Mouse (Mus musculus): ENCODE results near the gene Ifnl2.
"Not testable (repeated sequence)": the region's sequence is repeated elsewhere in the genome, so short reads cannot be mapped to it uniquely, and the experiment has no call there.

The Ifnl2 gene

DNA sequence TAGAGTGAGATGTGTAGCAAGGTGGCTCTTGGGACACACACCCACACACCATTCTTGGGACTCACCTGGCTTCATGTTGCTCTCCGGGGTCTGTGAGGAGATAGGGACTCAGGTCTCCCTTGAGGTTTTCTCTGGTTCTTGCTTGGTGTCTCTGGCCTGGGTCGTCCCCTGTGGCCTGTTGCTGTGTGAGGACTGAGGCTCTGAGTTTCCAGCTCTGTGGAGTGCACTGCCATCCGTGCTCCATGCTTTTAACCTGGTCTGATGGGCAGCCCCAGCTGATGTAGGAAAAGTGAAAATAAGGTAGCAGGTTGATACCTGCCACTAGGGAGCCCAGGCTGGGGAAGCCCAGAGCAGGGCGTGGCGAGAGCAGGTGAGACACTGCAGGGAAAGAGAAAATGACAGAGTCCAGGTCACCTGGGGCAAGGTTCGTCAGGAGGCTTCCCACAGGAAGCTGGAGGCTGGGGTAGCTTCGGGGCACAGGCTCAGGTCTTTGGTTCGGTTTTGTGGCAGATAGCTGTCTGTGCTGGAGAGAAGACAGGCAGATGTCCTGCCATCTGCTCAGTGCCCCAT is at the start of gene Ifnl2:
Gene Ifnl2, minus strand, starts transcription at position 51 of the 570 bp plus-strand sequence.
- ATAC-seq (ENCODE audit: insufficient number of reproducible peaks, low FRiP score, low TSS enrichment) = not testable (repeated sequence)

DNA sequence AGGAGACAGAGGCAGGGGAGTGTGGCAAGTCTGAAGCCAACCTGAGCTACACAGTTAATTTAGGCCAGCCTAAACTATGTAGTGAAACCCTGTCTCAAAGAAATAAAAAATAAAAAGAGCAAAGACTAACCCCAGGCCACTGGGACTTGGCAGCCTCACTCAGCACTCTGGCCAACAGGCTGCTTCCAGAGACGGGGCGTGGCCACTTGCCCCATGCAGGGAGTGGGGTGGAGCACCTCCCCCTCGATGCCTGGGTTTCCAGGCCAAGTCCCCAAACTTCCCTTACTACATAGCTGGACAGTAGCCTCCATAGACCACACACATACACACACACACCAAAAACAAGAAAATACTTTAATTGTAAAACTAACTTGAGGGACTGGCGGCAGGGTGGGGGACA is 48.2 kb upstream of the Ifnl2 start:
- no peak for ATAC-seq (ENCODE audit: insufficient number of reproducible peaks, low FRiP score, low TSS enrichment)

- no peak for ATAC-seq (ENCODE audit: insufficient number of reproducible peaks, low FRiP score, low TSS enrichment)
These were observed 47.5 kb upstream of the Ifnl2 start for GRCm38 (mm10) chr7:28557708-28558107.

GRCm38 (mm10) chr7:28557069-28557468 is 46.8 kb upstream of the Ifnl2 start:
- ATAC-seq (ENCODE audit: insufficient number of reproducible peaks, low FRiP score, low TSS enrichment) = no peak

DNA sequence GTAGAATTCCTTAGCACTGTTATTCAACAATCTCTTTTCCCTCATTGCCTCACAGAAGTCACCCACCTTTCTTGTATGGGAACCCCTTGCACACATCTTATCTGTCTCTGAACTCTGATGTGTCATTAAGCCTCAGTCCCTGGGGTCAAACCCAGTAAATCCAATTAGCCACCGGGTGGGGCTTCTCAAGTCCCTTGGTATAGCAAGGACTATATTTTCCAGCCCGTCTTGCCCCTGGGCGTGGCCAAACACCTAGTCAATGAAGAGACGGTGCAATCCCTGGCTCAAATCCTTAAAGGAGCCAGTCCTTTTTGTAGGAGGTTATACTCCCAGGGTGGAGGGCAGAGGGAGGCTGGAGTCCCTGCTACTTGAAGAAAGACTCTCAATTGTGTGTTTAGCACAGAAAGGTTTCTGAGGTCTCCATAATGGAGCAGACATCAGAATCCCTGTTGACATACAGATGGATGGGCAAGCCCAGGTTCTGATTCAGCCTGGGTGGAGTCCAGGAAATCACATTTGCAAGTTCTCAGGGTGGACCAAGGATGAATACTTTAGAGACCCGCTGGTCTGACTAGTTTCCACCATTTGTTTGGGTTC is 45.8 kb upstream of the Ifnl2 start:
- ATAC-seq (ENCODE audit: insufficient number of reproducible peaks, low FRiP score, low TSS enrichment) = no peak

DNA sequence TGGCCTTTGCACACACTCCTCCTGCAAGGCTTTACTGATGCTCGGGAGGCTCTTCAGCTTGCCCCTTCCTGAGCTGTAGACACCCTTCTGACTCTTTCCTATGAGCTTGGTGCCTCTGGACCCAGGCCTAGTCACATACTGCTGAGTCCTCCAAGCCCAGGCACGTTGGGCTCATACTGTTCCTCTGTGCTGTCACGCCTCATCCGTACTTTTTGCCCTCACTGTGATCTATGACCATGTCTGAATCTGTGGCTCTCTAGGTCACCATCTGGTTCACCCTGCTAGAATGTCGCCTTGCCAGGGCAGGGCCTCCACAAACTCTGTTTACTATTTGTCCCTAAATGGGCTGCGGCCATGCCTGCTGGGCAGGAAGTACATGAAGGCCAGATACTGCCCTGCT is 42.8 kb upstream of the Ifnl2 start:
- no peak for ATAC-seq (ENCODE audit: insufficient number of reproducible peaks, low FRiP score, low TSS enrichment)

DNA sequence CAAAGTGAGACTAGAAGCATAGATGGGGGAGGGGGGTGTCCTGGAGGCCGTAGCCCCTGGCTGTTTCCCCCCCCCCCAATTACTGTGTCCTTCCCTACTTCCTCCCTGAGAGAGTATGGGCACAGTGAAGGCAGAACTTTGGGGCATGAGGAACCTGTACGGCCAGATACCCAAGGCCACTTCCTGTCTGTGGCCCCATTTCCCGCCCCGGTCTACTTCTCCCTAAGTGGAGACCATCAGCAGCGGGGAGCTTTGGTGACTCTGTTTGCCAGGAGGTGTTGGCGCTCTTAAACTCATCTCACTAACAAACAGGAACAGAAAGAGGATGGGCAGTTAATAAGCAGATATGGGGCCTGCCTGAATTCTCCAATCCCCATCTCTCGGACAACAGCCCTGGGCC is 37.4 kb upstream of the Ifnl2 start:
- ATAC-seq (ENCODE audit: insufficient number of reproducible peaks, low FRiP score, low TSS enrichment) = no peak

- ATAC-seq (ENCODE audit: insufficient number of reproducible peaks, low FRiP score, low TSS enrichment) = no peak
These were observed 36.9 kb upstream of the Ifnl2 start, which contains the start of gene Nccrp1 for GRCm38 (mm10) chr7:28547154-28547553. Gene Nccrp1 (minus strand): TSS chr7:28547254.

DNA sequence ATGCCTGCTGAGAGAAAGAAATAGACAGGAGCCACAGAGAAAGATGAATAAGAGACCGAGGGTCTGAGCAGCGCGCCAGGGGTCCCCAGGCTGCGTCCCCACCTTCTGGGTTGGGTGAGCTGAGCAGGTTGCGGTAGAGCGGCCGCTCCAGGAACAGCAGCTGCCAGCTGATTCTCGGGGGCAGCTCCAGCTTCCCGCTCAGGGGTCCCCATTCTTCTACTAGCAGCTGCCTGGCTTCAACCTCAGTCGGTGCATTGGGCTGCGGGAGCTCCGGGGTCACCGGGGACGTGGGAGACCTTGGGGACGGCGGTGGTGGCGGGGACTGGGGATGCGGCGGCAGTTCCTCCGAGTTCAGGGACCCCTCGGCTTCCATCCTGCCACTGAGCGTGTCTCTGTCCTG is 36.4 kb upstream of the Ifnl2 start:
- ATAC-seq (ENCODE audit: insufficient number of reproducible peaks, low FRiP score, low TSS enrichment) = no peak

GRCm38 (mm10) chr7:28545891-28546210 is 35.6 kb upstream of the Ifnl2 start:
- no peak for ATAC-seq (ENCODE audit: insufficient number of reproducible peaks, low FRiP score, low TSS enrichment)

DNA sequence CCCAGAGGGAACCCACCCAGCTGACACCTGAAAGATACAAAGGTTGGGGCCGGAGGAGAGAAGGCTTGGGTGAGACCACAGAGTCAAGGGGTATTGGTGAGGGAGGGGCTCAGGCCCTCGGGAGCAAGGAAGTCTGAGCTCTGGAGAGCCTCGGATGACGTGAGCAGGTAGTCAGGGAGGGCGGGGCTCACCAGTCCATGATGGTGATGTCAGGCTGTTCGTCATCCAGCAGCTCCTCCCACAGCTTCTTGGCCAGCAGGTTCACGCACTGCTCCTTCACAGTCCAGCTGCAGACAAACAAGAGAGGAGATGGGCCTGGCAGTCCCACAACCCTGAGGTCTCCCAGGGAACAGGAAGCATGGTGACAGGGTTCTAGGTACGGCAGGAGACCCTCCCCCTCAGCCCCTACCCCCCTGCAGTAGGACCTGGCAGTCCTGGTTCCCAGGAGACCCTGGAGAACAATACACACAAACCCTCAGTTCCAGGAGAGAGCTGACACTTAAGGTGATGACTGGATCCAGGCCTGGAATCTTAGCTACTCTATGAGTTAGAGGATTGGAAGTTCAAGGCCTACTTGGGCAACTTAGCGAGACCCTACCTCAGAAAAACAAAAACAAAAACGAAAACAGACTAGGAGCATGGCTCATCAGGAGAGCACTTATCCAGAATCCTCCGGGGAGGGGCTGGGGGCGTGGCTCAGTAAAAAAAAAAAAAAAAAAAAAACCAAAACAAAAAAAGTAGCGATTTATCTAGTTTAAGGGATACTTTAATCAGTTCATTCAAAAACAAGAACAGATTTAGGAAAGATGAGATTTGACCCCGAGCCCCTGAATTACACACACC is 35.0 kb upstream of the Ifnl2 start:
- ATAC-seq (ENCODE audit: insufficient number of reproducible peaks, low FRiP score, low TSS enrichment) = no peak

DNA sequence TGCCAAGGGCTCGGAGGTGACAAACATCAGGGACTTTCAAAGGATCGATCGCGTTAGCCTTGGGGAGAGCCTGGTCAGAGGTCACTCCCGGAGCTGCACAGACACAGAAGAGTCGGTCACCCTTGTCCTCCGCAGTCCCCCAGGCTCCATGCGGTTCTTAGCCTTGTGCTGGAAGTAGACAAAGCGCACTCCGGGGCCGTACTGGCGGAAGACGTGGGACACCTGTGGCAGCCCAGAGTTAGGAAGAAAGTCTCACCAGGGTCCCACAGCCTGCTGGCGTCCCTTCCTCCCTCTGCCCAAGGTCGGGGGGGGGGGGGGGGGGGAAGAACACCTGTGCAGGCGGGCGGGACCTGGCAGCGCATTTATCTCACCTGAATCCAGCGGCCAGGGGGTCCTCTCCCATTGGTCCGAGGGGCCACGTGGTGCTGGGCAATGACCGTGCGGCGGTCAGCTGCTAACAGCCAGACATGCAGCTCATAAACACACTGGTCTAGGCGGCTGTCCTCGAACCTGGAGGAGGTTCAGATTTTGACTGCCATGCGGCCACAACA is 33.9 kb upstream of the Ifnl2 start:
- no peak for ATAC-seq (ENCODE audit: insufficient number of reproducible peaks, low FRiP score, low TSS enrichment)

GRCm38 (mm10) chr7:28540526-28540925 is 30.3 kb upstream of the Ifnl2 start, which contains the start of gene Sycn:
Gene Sycn (plus strand): TSS chr7:28540885.
- no peak for ATAC-seq (ENCODE audit: insufficient number of reproducible peaks, low FRiP score, low TSS enrichment)

- not testable (repeated sequence) for ATAC-seq (ENCODE audit: insufficient number of reproducible peaks, low FRiP score, low TSS enrichment)
These were observed 28.6 kb upstream of the Ifnl2 start for GRCm38 (mm10) chr7:28538886-28539285.

DNA sequence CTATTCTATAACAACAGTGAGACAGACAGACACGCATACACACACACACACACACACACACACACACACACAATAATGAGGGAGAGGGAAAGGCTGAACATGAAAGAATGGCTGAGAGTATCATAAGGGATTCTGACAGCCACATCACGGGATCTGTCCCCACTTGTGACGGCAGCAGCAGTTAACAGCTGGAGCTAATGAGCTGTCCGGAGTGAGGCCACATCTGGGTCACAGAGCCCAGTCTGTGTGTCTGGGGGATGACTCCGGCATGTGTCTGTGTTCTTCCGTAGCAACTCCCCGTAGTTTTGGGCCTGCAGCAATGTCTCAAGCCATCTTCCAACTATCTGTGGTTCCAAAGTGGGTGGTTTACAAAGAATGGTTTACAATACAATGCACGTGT is 21.8 kb upstream of the Ifnl2 start:
- no peak for ATAC-seq (ENCODE audit: insufficient number of reproducible peaks, low FRiP score, low TSS enrichment)

DNA sequence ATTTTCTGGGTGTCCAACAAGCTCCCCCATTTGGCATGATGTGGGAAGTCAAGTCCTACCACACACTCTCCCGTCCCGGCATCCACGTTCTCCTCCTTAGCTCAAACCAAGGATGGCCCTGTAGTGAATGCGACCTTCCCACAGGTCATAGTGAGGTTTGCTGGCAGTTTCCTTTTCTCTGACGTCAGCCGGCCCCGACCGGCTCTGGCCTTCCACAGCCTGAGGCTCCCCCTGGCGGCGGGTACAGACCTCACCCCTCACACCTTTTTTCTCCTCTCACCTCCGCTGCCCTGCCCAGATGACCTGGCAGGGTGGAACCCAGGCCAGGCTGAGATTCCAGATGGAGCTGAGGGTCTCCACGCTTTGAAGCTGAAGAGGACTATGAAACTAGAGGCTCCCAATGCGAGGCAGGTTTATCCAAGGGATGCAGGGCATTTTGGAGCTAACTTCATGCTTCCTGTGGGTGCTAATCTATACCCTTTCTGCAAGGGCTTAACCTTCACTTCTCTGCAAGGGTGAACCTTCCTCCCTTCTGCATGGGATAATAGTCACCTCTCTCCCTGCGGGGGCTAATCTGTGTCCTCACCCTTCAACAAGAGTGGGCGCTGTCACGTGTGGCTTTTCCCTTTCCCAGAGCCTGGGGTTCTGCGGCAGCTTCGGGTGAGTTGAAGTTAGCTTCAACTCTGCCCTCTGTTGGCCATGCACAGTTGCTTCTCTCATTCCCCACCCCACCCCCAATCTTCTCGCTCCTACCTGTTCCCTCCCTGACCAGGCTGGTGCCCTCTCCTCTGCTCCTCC is 17.9 kb upstream of the Ifnl2 start:
- no peak for ATAC-seq (ENCODE audit: insufficient number of reproducible peaks, low FRiP score, low TSS enrichment)

DNA sequence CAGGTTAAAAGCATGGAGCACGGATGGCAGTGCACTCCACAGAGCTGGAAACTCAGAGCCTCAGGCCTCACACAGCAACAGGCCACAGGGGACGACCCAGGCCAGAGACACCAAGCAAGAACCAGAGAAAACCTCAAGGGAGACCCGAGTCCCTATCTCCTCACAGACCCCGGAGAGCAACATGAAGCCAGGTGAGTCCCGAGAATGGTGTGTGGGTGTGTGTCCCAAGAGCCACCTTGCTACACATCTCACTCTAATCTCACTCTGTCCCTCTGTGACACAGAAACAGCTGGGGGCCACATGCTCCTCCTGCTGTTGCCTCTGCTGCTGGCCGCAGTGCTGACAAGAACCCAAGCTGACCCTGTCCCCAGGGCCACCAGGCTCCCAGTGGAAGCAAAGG is 12.3 kb upstream of the Ifnl2 start, which contains the start of gene Ifnl3:
Gene Ifnl3, plus strand, starts transcription at position 301 of the 400 bp plus-strand sequence.
- ATAC-seq (ENCODE audit: insufficient number of reproducible peaks, low FRiP score, low TSS enrichment) = not testable (repeated sequence)

DNA sequence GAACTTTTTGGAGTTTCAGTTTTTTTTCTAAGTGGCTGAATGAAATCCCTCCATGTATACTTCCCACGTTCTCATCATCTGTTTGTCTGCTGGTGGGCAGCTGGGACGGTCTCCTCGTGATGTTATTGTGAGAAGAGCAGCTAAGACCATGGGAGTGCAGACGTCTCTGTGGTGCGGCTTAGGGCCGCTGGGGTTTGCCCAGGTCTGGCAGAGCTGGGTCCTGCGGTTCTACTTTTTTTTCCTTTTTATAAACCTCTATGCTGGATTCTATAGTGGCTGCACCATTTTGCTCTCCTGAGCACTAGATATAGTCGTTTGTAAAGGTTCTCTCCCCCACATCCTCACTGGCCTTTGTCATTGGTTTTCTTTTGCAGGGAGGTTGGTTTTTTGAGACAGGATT is 1.2 kb upstream of the Ifnl2 start:
- no peak for ATAC-seq (ENCODE audit: insufficient number of reproducible peaks, low FRiP score, low TSS enrichment)

GRCm38 (mm10) chr7:28509121-28509520 is 1.1 kb downstream of the Ifnl2 start:
- not testable (repeated sequence) for ATAC-seq (ENCODE audit: insufficient number of reproducible peaks, low FRiP score, low TSS enrichment)

DNA sequence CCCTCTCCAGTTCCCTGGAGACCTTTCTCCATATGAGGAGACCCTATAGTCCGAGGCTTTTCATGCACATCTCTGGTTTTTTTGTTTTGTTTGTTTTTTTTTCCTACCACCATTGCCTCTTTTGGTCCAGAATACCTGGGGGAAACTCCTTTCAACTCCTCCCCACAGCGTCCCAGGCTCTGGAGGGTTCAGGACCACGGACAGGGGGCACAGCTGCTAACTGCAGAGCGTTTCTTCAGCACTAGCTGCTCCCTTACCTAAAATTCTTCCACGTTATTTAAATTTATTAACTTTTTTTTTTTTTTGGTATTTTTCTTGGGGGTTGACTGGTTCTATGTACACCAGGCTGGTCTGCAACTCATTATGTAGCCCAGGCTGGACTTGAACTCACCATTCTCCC is 4.7 kb downstream of the Ifnl2 start:
- ATAC-seq (ENCODE audit: insufficient number of reproducible peaks, low FRiP score, low TSS enrichment) = no peak

All from cerebellum, adult (tissue).